Mouse (Mus musculus) MEL (cell line): Measurements from ENCODE around the gene Megf8.

Experiments used
- CTCF ChIP-seq, 3 experiments: IDR thresholded peaks in 2 of 3; conservative IDR thresholded peaks in 1 of 3; 2 replicates each; pipeline ENCODE4 v1.5.1; 2011 to 2012; ENCODE audit warnings: low read length in 3 of 3, low read depth in 2 of 3, mild to moderate bottlenecking in 2 of 3, improper control_type of control experiment in 1 of 3, inconsistent platforms in 1 of 3, mixed read lengths in 1 of 3, moderate library complexity in 1 of 3; ENCODE audit not compliant: control insufficient read depth in 1 of 3, insufficient read depth in 1 of 3, poor library complexity in 1 of 3, severe bottlenecking in 1 of 3
- EP300 ChIP-seq, 2 experiments: IDR thresholded peaks; 2 replicates each; pipeline ENCODE4 v1.6.1; 2011; ENCODE audit warnings: improper control_type of control experiment in 2 of 2, low read length in 2 of 2, low read depth in 1 of 2, mild to moderate bottlenecking in 1 of 2
- MAFK ChIP-seq: IDR thresholded peaks from 2 replicates; pipeline ENCODE4 v1.6.1; 2011; ENCODE audit warnings: low read depth, mild to moderate bottlenecking, low read length, improper control_type of control experiment, borderline replicate concordance
- MAX ChIP-seq: IDR thresholded peaks from 2 replicates; pipeline ENCODE4 v1.6.1; 2011; ENCODE audit warnings: low read length, improper control_type of control experiment
- MEF2A ChIP-seq: IDR thresholded peaks from 2 replicates; pipeline ENCODE4 v1.6.1; 2014; ENCODE audit warnings: low read depth, mild to moderate bottlenecking, inconsistent platforms, low read length, improper control_type of control experiment; ENCODE audit not compliant: poor library complexity, insufficient replicate concordance, severe bottlenecking; ENCODE audit errors: extremely low read depth
- NRF1 ChIP-seq: IDR thresholded peaks from 2 replicates; pipeline ENCODE4 v1.6.1; 2014; ENCODE audit warnings: low read depth, mild to moderate bottlenecking, inconsistent platforms, low read length, improper control_type of control experiment, moderate library complexity; ENCODE audit not compliant: poor library complexity, insufficient read depth, severe bottlenecking
- POLR2A ChIP-seq, 2 experiments: IDR thresholded peaks; 2 replicates each; pipeline ENCODE4 v1.6.1; 2011 to 2012; ENCODE audit warnings: low read length in 2 of 2, mild to moderate bottlenecking in 2 of 2, control low read depth in 1 of 2, improper control_type of control experiment in 1 of 2, low read depth in 1 of 2, moderate library complexity in 1 of 2; ENCODE audit not compliant: control insufficient read depth in 1 of 2, insufficient read depth in 1 of 2, poor library complexity in 1 of 2
- RCOR1 ChIP-seq: IDR thresholded peaks from 2 replicates; pipeline ENCODE4 v1.6.1; 2012; ENCODE audit warnings: low read depth, mild to moderate bottlenecking, inconsistent platforms, low read length, improper control_type of control experiment
- ZC3H11A ChIP-seq: IDR thresholded peaks from 2 replicates; pipeline ENCODE4 v1.6.1; 2012; ENCODE audit warnings: low read depth, mild to moderate bottlenecking, inconsistent platforms, low read length, improper control_type of control experiment

DNA sequence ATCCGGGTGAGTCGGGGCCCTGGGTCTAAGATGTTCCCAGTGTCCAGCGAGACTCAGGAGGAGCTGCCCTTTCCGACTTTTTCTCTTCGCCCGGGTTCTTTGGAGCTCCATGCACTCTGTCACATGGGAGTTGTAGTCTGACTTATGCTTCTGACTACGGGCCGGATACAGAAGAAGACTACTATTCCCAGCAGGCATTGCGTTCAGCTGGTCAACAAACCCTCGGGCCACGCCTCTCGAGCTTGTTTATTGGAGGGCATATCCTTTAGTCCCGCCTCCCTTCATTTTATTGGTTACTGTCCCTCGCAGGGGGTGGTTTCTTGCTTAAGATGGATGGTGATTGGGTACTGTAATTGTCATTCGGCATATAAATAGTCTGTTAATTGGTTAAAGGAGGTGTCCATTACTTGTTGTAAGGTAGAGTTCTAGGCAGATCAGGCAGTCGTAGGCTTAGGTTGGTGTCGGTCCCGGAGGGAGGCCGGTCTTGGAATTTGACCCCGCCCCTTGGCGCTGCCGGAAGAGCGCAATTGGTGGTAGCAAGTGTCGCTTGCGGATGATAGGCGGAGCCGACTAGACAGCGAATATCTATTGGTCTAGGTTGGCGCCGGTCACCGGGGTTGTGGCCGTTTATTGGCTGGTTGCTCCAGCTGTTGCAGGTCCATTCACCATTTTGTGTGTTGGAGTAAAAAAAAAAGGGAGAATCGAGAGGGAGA is 49.1 kb upstream of the Megf8 start:
- TF ChIP-seq MAFK (no peak), ZC3H11A (no peak), MAX (no peak), RCOR1 (no peak), CTCF (IDR thresholded peaks at IDR 0.05 in 2 of 3, conservative IDR thresholded peaks at IDR 0.05 in 1 of 3; ENCODE audit: control insufficient read depth in 1 of 3, insufficient read depth in 1 of 3, low read depth in 2 of 3, low read length in 3 of 3, poor library complexity in 1 of 3, severe bottlenecking in 1 of 3) (no peak), POLR2A (IDR thresholded peaks at IDR 0.05; ENCODE audit: control insufficient read depth in 1 of 2, insufficient read depth in 1 of 2, low read depth in 1 of 2, low read length in 2 of 2, poor library complexity in 1 of 2) (peak in 1 of 2 experiments; percentile 53; a peak in 1 of 4 replicates), NRF1 (peak; percentile 16; the same call in 1 of the 2 replicates), MEF2A (no peak), EP300 (IDR thresholded peaks at IDR 0.05; ENCODE audit: low read depth in 1 of 2, low read length in 2 of 2) (no peak)
